Mouse (Mus musculus) ovary, adult 18-20 months (tissue): ENCODE results near the gene Ccdc158.

Experiments used
- DNase-seq: peaks from one replicate; pipeline ENCODE4 v3.0.0; 2022; ENCODE audit warnings: low spot score, mixed read lengths

Gene Ccdc158

GRCm38 (mm10) chr5:92602691-92603690 is 72.1 kb downstream of the Ccdc158 start, which contains the start of gene Stbd1:
Gene Stbd1, plus strand, starts transcription at chr5:92603041.
- DNase-seq = peak; percentile 50

GRCm38 (mm10) chr5:92599030-92599429 is 76.0 kb downstream of the Ccdc158 start:
- DNase-seq = no peak

DNA sequence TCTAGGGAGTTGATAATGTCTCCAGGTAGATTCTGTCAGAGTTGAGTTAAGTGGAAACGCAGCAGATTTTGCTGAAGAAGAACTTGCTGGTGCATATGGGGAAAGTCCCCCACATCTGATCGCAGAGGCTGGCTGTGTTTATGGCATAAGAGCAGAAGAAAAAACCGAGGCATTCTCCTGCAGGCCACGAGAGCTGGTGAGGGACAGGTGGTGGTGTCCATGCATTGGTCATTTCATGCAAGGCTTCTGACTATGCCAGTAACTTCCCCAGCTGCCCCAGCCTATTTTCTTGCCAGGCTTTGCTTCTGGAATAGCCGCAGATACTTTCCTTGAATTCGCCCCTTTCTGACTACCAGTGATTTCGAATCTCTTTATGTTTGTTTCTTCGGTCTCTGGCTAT is 78.2 kb downstream of the Ccdc158 start:
- DNase-seq = no peak

DNA sequence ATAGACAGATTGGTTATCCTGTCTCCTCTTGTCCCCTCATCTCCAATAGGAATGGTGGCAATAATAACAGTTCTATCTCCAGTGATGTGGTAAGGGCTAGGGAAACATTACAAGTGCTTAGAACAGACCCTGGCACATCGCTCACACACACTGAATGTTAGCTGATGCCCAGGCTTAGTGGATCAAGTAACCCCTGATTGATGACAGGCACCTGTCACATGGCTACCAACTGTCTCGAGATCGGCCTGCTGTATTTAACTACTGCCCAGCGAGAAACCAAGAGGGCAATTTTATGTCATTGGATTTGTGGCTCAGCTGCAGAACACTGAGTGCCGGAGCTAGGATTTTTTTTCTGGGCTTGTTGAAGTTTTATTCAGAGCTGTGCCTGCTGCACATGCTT is 80.0 kb downstream of the Ccdc158 start:
- no peak for DNase-seq

DNA sequence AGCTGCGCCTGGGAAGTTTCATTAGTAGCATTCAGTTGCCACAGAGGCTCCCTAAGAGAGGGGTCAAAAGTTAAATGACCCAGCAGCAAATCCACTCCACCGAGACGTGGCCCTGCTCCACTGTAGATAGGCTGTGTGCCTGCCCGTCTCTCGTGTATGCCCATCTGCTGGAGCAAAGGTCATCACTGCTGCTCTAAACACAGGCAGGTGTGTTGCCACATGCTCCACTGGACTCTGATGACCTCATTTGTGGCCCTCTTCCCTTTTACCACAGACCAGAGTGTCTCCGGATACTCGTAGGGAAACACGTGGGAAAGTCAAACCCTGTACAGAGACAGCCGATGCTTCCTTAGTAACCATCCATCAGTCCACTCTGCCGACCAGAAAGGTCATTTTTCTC is 89.1 kb downstream of the Ccdc158 start:
- no peak for DNase-seq

DNA sequence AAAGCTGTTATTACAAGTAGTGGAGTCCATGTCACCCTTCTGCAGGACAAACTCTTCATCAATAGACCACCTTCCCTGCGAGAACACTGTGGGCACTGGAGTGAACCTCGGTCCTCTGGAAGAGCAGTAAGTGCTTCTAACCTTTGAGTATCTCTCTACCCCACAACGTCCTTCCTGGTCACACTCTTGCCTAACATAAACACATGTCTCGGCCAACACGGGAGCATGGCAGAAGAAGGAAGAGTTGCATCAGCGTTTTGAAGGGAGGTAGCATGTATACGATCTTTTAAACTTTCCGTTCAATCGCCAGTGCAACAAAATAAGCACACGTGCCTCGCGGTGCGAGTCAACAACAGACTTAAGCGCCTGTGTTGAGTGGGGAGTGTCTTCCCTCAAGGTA is 95.5 kb downstream of the Ccdc158 start:
- no peak for DNase-seq

DNA sequence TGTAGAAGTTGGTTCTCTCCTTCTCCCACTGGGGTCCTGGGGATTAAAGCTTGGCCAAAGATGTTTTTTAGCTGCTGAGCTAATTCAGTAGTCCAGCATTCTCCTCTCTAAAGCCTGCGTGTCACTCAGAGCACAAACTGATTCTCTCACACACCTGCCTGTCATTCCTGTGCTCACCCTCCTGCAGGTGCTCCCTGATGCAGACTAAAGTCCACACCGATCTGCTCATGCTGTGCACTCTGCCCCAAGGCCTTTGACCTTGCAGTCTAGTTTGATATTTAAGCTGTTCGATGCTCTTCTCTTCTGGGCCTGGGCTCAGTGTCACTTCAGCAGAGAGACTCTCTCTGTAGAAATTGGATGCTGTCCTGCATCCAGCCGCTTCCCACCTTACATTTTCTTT is 103.8 kb downstream of the Ccdc158 start:
- no peak for DNase-seq

- DNase-seq = no peak
These were observed 113.1 kb downstream of the Ccdc158 start for GRCm38 (mm10) chr5:92562002-92562401.

GRCm38 (mm10) chr5:92560201-92560600 is 114.9 kb downstream of the Ccdc158 start:
- DNase-seq = no peak
